Mouse (Mus musculus) stomach, embryonic 14.5 days (tissue): ENCODE measurements around the gene Peg3. TPM values are rescaled to one million over a fixed set of nuclear protein-coding genes. Genes with fewer than 3 reads are reported as not detected.
"Not testable (repeated sequence)": the region's sequence is repeated elsewhere in the genome, so short reads cannot be mapped to it uniquely, and the experiment has no call there.

Experiments used
- ATAC-seq: fragments of 200-750 bp; cut with Nextera tagmentation; 2 replicates; pipeline ENCODE4 v1.8.0; 2017; ENCODE audit warnings: low read depth, moderate TSS enrichment; ENCODE audit not compliant: insufficient number of reproducible peaks, insufficient read depth, low FRiP score
- H3K27ac ChIP-seq: fragments of 300-500 bp; sonication (generic); 2 replicates; pipeline ENCODE4 v1.5.1; 2014; ENCODE audit warnings: mild to moderate bottlenecking, low read length, moderate library complexity, mixed read lengths
- H3K27me3 ChIP-seq: fragments of 300-500 bp; sonication (generic); 2 replicates; pipeline ENCODE4 v1.6.1; 2014; ENCODE audit warnings: low read length, control low read depth, mixed read lengths; ENCODE audit not compliant: control insufficient read depth, insufficient read depth
- H3K36me3 ChIP-seq: fragments of 300-500 bp; sonication (generic); 2 replicates; pipeline ENCODE4 v1.6.1; 2014; ENCODE audit warnings: mild to moderate bottlenecking, control low read depth, low read length, moderate library complexity, mixed read lengths; ENCODE audit not compliant: control insufficient read depth, insufficient read depth
- H3K4me1 ChIP-seq: fragments of 300-500 bp; sonication (generic); 2 replicates; pipeline ENCODE4 v1.6.1; 2014; ENCODE audit warnings: low read length, control low read depth, mixed read lengths; ENCODE audit not compliant: control insufficient read depth, insufficient read depth
- H3K4me2 ChIP-seq: fragments of 300-500 bp; sonication (generic); replicated peaks from 2 replicates; pipeline ENCODE4 v1.6.1; 2014; ENCODE audit warnings: low read depth, low read length, control low read depth
- H3K4me3 ChIP-seq: fragments of 300-500 bp; sonication (generic); 2 replicates; pipeline ENCODE4 v1.5.1; 2014; ENCODE audit warnings: low read depth, low read length, control low read depth
- H3K9ac ChIP-seq: fragments of 300-500 bp; sonication (generic); replicated peaks from 2 replicates; pipeline ENCODE4 v1.6.1; 2014; ENCODE audit warnings: low read depth, mild to moderate bottlenecking, control low read depth, low read length, moderate library complexity, mixed read lengths
- H3K9me3 ChIP-seq: fragments of 300-500 bp; sonication (generic); 2 replicates; pipeline ENCODE4 v1.6.1; 2016; ENCODE audit warnings: low read depth, low read length, control low read depth; ENCODE audit not compliant: control insufficient read depth
- WGBS: fragments of 180-500 bp; shearing (Covaris S2); extraction: QIAGEN DNeasy Blood & Tissue Kit; methylation state at CpG from one replicate; pipeline ENCODE4 v1.1.7; 2014; 5-methylcytosine and 5-hydroxymethylcytosine counted together
- polyA plus RNA-seq: library from polyadenylated mRNA; unstranded; fragments of >200 nt; fragmentation: Nextera tagmentation; extraction: Ambion mirVana; gene quantifications from 2 replicates; pipeline ENCODE4 v1.2.1, GENCODE M21; 2014

The Peg3 gene
- 210 and 239 TPM in 2 replicates for polyA plus RNA-seq

DNA sequence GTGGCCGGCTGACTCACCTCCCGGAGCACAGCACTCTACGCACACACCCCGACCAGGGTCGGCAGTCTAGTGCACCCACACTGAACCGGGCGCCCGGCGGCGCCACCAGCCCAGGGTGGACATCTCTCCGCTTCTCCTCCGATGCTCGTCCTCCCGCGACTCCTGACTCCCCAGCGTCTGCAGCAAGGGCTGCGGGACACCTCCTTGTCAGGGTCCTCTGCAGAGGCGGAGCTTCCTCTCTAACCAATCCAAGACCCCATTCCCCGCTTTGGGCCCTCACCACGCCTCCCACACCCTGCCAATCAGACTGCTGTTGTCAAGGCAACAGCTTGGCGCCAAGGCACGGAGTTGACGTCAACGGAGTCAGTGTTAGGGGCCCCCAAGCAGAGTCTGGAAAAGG, at the start of gene Peg3, which contains the start of gene Usp29:
Gene Peg3 (minus strand): TSS at position 191 of the 400 bp plus-strand sequence.
Gene Usp29 (plus strand): TSS at position 338 of the 400 bp plus-strand sequence.
- Histone ChIP-seq H3K4me3 (peak within 1 kb of the TSS; percentile 62), H3K4me2 (peak within 1 kb of the TSS; percentile 41), H3K27me3 (no peaks in the 10 kb centered on the region), H3K9ac (peak within 1 kb of the TSS; percentile 60), H3K27ac (peak within 1 kb of the TSS; percentile 92), H3K36me3 (peaks cover 7% of the 10 kb centered on the region; the same call in 1 of the 2 replicates), H3K9me3 (peaks cover 35% of the 10 kb centered on the region), H3K4me1 (no peaks in the 10 kb centered on the region)
- WGBS, result 49% methylated on average over 24 of the region's 24 CpGs
- peak; percentile 54 for ATAC-seq

GRCm38 (mm10) chr7:6779172-6779571, 48.9 kb upstream of the Peg3 start:
- peaks cover 35% of the 10 kb centered on the region for H3K4me1 ChIP-seq
- H3K27ac ChIP-seq, result no peak overlapping the region
- H3K9me3 ChIP-seq, result no peaks in the 10 kb centered on the region
- no peaks in the 10 kb centered on the region for H3K27me3 ChIP-seq
- 78% methylated on average over 5 of the region's 5 CpGs for WGBS
- no peak overlapping the region for H3K4me2 ChIP-seq
- H3K4me3 ChIP-seq, result no peak overlapping the region
- no peak overlapping the region for H3K9ac ChIP-seq
- no peak for ATAC-seq
- no peaks in the 10 kb centered on the region for H3K36me3 ChIP-seq

DNA sequence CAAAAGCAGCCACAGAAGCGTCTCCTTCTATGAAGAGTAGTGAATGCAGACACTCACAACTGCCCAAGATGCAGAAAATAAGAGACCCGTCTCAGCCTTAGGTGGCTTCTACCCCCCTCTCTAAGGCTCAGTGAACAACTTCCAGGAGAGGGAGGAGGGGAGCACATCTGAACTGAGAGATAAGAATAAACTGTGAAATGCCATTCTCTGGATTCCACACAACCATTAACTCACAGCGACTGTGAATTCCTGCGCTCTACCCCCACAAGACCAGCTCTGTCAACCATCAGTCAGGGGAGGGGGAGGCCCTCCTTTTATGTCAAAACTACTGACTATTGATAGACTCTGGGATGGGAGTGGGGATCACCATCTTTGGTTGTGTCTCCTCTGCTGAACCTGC, 47.5 kb upstream of the Peg3 start:
- Histone ChIP-seq H3K9ac (no peak overlapping the region), H3K4me3 (no peak overlapping the region), H3K4me1 (peaks cover 32% of the 10 kb centered on the region), H3K9me3 (no peaks in the 10 kb centered on the region), H3K36me3 (no peaks in the 10 kb centered on the region), H3K27ac (peak overlapping the region; percentile 83), H3K27me3 (no peaks in the 10 kb centered on the region), H3K4me2 (no peak overlapping the region)
- 9% methylated on average over 4 of the region's 4 CpGs for WGBS
- ATAC-seq, result no peak

GRCm38 (mm10) chr7:6777107-6777506, 46.9 kb upstream of the Peg3 start:
- peak; percentile 57; the same call in 1 of the 2 replicates for ATAC-seq
- no peak overlapping the region for H3K4me3 ChIP-seq
- peak overlapping the region; percentile 83; the same call in 1 of the 2 replicates for H3K27ac ChIP-seq
- H3K9me3 ChIP-seq, result no peaks in the 10 kb centered on the region
- H3K4me2 ChIP-seq, result no peak overlapping the region
- no peaks in the 10 kb centered on the region for H3K27me3 ChIP-seq
- no peaks in the 10 kb centered on the region for H3K36me3 ChIP-seq
- 18% methylated on average over 2 of the region's 2 CpGs for WGBS
- H3K4me1 ChIP-seq, result peaks cover 26% of the 10 kb centered on the region
- no peak overlapping the region for H3K9ac ChIP-seq

GRCm38 (mm10) chr7:6776314-6777059, 46.3 kb upstream of the Peg3 start:
- H3K9me3 ChIP-seq, result no peaks in the 10 kb centered on the region
- no peak for ATAC-seq
- no peaks in the 10 kb centered on the region for H3K27me3 ChIP-seq
- H3K4me2 ChIP-seq, result no peak overlapping the region
- WGBS, result 67% methylated on average over 10 of the region's 10 CpGs
- H3K4me3 ChIP-seq, result no peak overlapping the region
- H3K4me1 ChIP-seq, result peaks cover 21% of the 10 kb centered on the region
- no peaks in the 10 kb centered on the region for H3K36me3 ChIP-seq
- H3K27ac ChIP-seq, result peak overlapping the region; percentile 83; the same call in 1 of the 2 replicates
- H3K9ac ChIP-seq, result no peak overlapping the region

GRCm38 (mm10) chr7:6773865-6774413, 43.7 kb upstream of the Peg3 start:
- not testable (repeated sequence) for H3K27ac ChIP-seq, H3K9me3 ChIP-seq, H3K9ac ChIP-seq, H3K4me2 ChIP-seq, H3K36me3 ChIP-seq, H3K4me3 ChIP-seq, H3K27me3 ChIP-seq
- 32% methylated on average over 11 of the region's 11 CpGs for WGBS
- H3K4me1 ChIP-seq, result peaks cover 38% of the 10 kb centered on the region
- peak; percentile 40; the same call in 1 of the 2 replicates for ATAC-seq

DNA sequence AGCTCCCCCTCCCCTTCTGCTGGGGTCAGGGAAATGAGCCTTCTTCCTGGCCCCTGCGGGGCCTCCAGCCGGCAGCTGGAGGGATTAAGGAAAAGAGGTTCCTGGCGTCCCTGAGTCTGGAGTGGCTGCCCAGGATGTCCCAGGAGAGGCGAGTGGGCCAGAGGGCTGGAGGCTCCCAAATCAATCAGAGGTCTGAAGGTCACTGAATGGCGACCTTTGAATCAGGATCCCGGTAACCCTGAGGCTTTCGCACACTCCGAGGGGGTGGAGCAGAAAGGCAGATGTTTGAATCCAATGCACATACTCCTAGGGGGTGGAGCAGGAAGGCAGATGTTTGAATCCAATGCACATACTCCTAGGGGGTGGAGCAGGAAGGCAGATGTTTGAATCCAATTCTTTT, 40.1 kb upstream of the Peg3 start:
- H3K27ac ChIP-seq, result peak overlapping the region; percentile 86
- ATAC-seq, result peak; percentile 71; the same call in 1 of the 2 replicates
- no peaks in the 10 kb centered on the region; the same call in 1 of the 2 replicates for H3K36me3 ChIP-seq
- peaks cover 20% of the 10 kb centered on the region; the same call in 1 of the 2 replicates for H3K4me1 ChIP-seq
- no peaks in the 10 kb centered on the region for H3K27me3 ChIP-seq
- H3K9me3 ChIP-seq, result no peaks in the 10 kb centered on the region
- no peak overlapping the region for H3K9ac ChIP-seq
- no peak overlapping the region for H3K4me3 ChIP-seq
- H3K4me2 ChIP-seq, result no peak overlapping the region
- 2% methylated on average over 8 of the region's 8 CpGs for WGBS

- H3K27ac ChIP-seq, result no peak overlapping the region
- no peaks in the 10 kb centered on the region; the same call in 1 of the 2 replicates for H3K36me3 ChIP-seq
- no peak overlapping the region for H3K9ac ChIP-seq
- H3K4me2 ChIP-seq, result no peak overlapping the region
- H3K9me3 ChIP-seq, result no peaks in the 10 kb centered on the region
- no peak overlapping the region for H3K4me3 ChIP-seq
- H3K27me3 ChIP-seq, result no peaks in the 10 kb centered on the region
- peaks cover 8% of the 10 kb centered on the region; the same call in 1 of the 2 replicates for H3K4me1 ChIP-seq
- ATAC-seq, result 0 out of 2 replicates have a peak, but pooled peaks have one; percentile 54
- WGBS, result 34% methylated on average over 5 of the region's 5 CpGs
Measured at GRCm38 (mm10) chr7:6765240-6765639, 35.0 kb upstream of the Peg3 start.
